Mouse (Mus musculus): ENCODE measurements around the gene Chmp5.
A peak's percentile ranks its signal among the peaks of the same experiment; 100 is the strongest.

Gene Chmp5

DNA sequence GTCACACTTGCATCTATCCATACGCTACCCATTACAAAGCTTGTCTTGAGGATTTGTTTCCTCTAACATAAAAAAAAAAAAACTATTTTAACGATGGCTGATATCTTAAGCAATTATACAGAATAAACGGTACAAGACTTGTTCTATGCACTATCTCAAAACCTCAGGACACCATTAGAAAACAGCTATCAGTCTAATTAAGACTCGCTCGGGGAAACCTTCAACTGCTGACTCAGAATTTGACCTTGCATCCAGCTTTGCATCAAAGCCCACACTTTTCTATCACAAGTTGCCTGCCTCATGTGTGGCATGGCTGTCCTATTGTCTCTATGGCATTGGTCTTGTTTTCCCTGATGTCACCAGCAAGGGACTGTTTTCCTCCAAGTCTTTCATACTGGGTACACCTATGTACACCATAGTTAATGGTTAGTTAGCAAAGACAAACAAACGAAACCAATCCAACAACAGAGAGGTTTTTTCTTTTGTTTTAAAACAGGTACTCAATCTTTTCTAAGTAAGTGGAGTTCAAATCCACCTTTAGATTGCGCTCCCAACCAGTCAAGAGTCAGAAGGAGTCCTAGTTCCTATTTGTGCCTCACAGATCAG is 1.6 kb upstream of the Chmp5 start:
- no peak for DNase-seq (ENCODE audit: low spot score in 2 of 2)

DNA sequence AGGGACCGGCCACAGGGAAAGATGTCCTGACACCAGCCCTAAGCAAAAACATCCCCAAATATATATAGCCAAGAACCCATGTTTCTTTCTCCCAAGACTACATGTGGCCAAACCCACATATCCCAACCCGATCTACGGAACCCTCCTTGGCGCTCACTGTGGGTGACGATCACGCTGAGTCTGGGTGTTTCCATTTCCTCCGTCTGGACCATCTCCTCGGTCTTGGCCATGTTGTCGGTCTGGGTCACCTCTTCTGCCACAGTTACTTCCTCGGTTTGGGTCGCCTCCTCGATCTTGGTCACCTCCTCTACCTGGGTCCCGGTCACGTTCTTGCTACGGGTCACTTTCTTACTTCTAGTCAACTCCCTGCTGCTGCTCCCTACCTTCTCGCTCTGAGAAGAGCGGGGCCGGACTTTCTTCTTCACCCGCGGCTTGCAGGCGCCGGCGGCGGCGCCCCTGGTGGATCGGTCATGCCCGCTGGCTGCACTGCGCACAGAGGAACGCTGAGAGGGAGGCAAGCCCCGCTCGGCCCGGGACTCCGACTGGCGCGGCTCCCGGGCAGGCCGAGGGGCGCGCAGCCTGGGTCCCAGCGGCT is 545 bp upstream of the Chmp5 start:
- no peak for DNase-seq (ENCODE audit: low spot score in 2 of 2)

GRCm38 (mm10) chr4:40953521-40953920 is 5.3 kb downstream of the Chmp5 start:
- no peak for DNase-seq (ENCODE audit: low spot score in 2 of 2)

- DNase-seq (ENCODE audit: low spot score in 2 of 2) = no peak
Measured at GRCm38 (mm10) chr4:40955942-40956341, 7.7 kb downstream of the Chmp5 start.

DNA sequence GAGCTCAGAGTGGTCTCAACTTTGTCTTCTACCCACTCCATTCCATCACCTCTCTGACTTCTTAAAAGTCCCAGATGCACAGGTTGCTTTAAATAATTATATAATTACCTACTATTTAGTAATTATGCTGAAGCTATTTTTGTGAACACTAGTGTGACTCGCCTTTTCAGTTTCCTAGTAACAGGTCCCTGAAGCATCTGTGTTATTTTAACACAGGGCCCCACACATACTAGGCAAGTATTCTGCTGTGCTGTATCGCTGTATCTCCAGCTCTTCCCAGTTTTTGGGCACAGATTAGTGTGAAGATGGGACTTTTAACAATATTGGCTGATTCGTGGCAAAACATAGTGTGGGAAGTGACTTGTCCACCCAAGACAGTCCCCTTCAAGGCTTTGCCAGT is 15.3 kb downstream of the Chmp5 start:
- no peak for DNase-seq (ENCODE audit: low spot score in 2 of 2)

- no peak for DNase-seq (ENCODE audit: low spot score in 2 of 2)
Measured at GRCm38 (mm10) chr4:40969161-40969560, 21.0 kb downstream of the Chmp5 start.

GRCm38 (mm10) chr4:40969781-40970591 is 21.8 kb downstream of the Chmp5 start:
- DNase-seq (ENCODE audit: low spot score in 2 of 2) = no peak

GRCm38 (mm10) chr4:40970592-40970841 is 22.3 kb downstream of the Chmp5 start:
- no peak for DNase-seq (ENCODE audit: low spot score in 2 of 2)

- peak; percentile 85 to 94 for DNase-seq (ENCODE audit: low spot score in 2 of 2)
Measured at GRCm38 (mm10) chr4:40970842-40971701, 22.9 kb downstream of the Chmp5 start, which contains the start of gene Nfx1. Gene Nfx1 (plus strand): TSS chr4:40970906.

DNA sequence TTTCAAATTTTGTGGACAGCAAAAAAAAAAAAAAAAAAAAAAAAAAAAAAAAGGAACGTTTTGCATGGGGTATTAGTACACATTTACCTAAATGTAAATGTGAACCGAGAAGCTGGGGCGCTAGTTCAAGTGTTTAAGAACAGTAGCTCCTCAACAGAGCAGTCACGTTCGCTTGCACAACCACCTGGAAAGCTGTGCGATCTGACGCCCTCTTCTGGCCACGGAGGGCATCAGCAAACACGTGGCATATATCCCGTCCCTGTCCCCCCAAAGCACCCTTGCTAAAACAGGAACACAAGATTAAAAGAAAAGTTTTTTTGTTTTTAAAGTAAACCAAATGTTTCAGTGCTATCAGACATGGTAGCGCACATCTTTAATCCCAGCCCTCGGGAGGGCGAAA is 23.5 kb downstream of the Chmp5 start:
- DNase-seq (ENCODE audit: low spot score in 2 of 2) = no peak

GRCm38 (mm10) chr4:40974011-40974410 is 25.8 kb downstream of the Chmp5 start:
- DNase-seq (ENCODE audit: low spot score in 2 of 2) = no peak

DNA sequence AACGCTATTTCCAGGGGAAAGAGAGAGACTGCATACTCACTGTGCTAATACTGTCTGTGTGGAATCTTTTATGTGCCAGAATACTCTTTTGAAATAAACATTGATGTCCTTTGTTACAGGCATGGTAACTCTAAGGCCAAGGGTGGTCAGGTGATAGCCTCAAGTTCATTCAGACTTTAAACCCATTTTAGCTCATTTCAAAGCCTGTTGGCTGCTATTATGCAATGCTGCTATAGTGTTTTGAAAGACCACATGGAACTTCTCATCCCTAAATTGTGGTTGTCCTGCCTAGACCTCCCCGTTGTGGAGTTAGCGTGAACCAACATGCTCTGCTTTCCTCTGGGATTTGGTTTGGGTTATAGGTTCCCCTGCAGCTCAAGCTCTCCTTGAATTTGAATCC is 27.5 kb downstream of the Chmp5 start:
- no peak for DNase-seq (ENCODE audit: low spot score in 2 of 2)

DNA sequence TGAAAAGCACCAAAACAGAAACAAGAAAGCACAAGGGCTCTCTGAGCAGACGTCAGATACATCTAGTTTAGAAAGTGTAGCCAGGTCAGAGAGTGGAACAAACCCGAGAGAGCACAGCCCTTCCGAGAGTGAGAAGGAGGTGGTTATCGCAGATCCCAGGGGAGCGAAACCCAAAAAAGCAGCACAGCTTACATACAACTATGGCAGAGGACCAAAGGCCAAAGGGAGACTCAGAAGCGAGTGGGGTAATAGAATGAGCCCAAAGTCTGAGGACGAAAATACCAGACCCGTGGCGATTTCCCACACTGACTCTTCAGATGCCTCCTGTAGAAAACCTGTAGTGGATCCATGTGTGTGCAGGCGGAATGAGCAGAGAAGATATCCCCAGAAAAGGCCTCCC is 28.4 kb downstream of the Chmp5 start:
- no peak for DNase-seq (ENCODE audit: low spot score in 2 of 2)

GRCm38 (mm10) chr4:40979430-40979829 is 31.2 kb downstream of the Chmp5 start:
- no peak for DNase-seq (ENCODE audit: low spot score in 2 of 2)

- DNase-seq (ENCODE audit: low spot score in 2 of 2) = no peak
Measured at GRCm38 (mm10) chr4:40982486-40982885, 34.3 kb downstream of the Chmp5 start.

DNA sequence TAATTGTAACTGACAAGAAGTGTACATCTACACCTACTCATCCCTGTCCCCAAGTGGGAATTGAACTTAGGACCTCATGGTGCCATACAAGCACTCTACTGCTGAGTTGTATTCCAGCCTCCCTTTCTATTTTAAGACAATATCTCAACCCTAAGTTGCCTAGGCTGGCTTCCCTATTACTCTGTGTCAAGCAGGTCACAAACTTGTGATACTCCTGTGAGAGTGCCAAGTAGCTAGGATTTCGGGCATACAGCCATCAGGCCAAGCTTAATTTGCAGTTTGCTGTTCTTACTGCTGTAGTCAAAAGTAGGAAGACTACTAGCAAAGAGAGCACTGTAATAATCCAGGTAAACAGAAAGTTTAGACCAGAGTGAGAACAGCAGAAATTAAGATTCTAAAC is 35.5 kb downstream of the Chmp5 start:
- DNase-seq (ENCODE audit: low spot score in 2 of 2) = no peak

- no peak for DNase-seq (ENCODE audit: low spot score in 2 of 2)
Measured at GRCm38 (mm10) chr4:40989633-40990032, 41.4 kb downstream of the Chmp5 start.

- no peak for DNase-seq (ENCODE audit: low spot score in 2 of 2)
Measured at GRCm38 (mm10) chr4:40996302-40996701, 48.1 kb downstream of the Chmp5 start.

- no peak for DNase-seq (ENCODE audit: low spot score in 2 of 2)
Measured at GRCm38 (mm10) chr4:40997916-40998315, 49.7 kb downstream of the Chmp5 start.

DNA sequence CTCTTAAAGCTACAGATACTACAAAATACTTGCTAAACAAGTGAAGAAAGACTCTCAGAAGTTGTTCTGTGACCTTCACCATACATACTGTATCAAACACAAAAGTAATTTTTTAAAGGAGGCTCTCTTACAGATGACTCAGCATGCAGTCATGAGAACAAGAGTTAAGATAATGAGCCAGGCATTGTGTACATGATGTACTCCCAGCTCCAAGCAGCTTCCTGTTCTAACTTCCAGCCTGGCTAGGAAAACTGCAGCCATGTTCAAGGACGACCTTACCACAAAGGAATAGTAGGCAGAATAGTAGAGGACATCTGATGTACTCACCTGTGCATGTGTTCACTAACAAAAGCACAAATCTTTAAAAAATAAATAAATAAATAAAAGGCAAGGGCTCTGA is 52.1 kb downstream of the Chmp5 start:
- DNase-seq (ENCODE audit: low spot score in 2 of 2) = no peak

- DNase-seq (ENCODE audit: low spot score in 2 of 2) = no peak
Measured at GRCm38 (mm10) chr4:41000842-41001639, 52.8 kb downstream of the Chmp5 start.

DNA sequence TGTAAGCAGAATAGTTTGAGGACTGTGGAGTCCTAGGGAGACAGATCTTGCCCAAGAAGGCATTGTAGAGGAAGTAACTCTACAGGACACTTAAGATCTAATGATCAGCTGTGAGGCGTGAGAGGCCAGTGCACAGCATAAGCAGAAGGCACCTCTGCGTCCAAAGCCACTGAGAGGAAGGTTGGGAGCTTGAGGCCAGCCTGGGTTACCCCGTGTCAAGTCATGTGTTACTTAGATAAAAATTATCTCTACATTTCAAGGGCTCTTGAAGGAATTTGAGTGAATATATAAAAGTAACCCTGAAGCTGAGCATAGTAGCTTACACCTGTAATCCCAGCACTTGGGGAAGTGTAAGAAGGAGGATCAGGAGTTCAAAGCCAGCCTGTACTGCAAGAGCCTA is 65.1 kb downstream of the Chmp5 start:
- DNase-seq (ENCODE audit: low spot score in 2 of 2) = no peak

All from frontal cortex, postnatal 25 days (tissue).